Mouse (Mus musculus) heart, postnatal 0 days (tissue): Measurements from ENCODE around the gene Ssh2.

Source experiments
- CTCF ChIP-seq: IDR thresholded peaks from 2 replicates; pipeline ENCODE4 v1.5.1; 2016; ENCODE audit warnings: antibody characterized with exemption, control low read depth, low read depth
- EP300 ChIP-seq: IDR thresholded peaks from 2 replicates; pipeline ENCODE4 v1.6.1; 2016; ENCODE audit warnings: antibody characterized with exemption, low read depth

- TF ChIP-seq EP300 (no peak), CTCF (no peak)
These were observed 41.6 kb upstream of the Ssh2 start for GRCm38 (mm10) chr11:77174531-77174930.
